Mouse (Mus musculus) midbrain, embryonic 14.5 days (tissue): Measurements from ENCODE around the gene Abcc8. TPM values are rescaled to one million over a fixed set of nuclear protein-coding genes. Genes with fewer than 3 reads are reported as not detected.

ENCODE experiments used
- ATAC-seq: fragments of 200-750 bp; cut with Nextera tagmentation; 2 replicates; pipeline ENCODE4 v1.8.0; 2017; ENCODE audit warnings: moderate number of reproducible peaks, moderate library complexity; ENCODE audit not compliant: low FRiP score, low TSS enrichment
- DNase-seq: peaks from one replicate; pipeline ENCODE4 v3.0.0-alpha.2; 2015
- H3K27ac ChIP-seq: fragments of 300-500 bp; sonication (generic); replicated peaks from 2 replicates; pipeline ENCODE4 v1.5.1; 2014; ENCODE audit warnings: mild to moderate bottlenecking, low read depth, low read length, moderate library complexity
- H3K27me3 ChIP-seq: fragments of 300-500 bp; sonication (generic); 2 replicates; pipeline ENCODE4 v1.6.1; 2014; ENCODE audit warnings: low read length, control low read depth, mixed read lengths; ENCODE audit not compliant: control insufficient read depth, insufficient read depth
- H3K36me3 ChIP-seq: fragments of 300-500 bp; sonication (generic); 2 replicates; pipeline ENCODE4 v1.6.1; 2014; ENCODE audit warnings: low read length, control low read depth; ENCODE audit not compliant: control insufficient read depth, insufficient read depth
- H3K4me1 ChIP-seq: fragments of 300-500 bp; sonication (generic); 2 replicates; pipeline ENCODE4 v1.6.1; 2014; ENCODE audit warnings: mild to moderate bottlenecking, antibody characterized with exemption, low read length, control low read depth; ENCODE audit not compliant: control insufficient read depth, insufficient read depth
- H3K4me2 ChIP-seq: fragments of 300-500 bp; sonication (generic); 2 replicates; pipeline ENCODE4 v1.6.1; 2014; ENCODE audit warnings: mild to moderate bottlenecking, low read length, moderate library complexity
- H3K4me3 ChIP-seq: fragments of 300-500 bp; sonication (generic); replicated peaks from 2 replicates; pipeline ENCODE4 v1.5.1; 2014; ENCODE audit warnings: low read depth, low read length
- H3K9ac ChIP-seq: fragments of 300-500 bp; sonication (generic); replicated peaks from 2 replicates; pipeline ENCODE4 v1.6.1; 2014; ENCODE audit warnings: mild to moderate bottlenecking, low read length, moderate library complexity
- H3K9me3 ChIP-seq: fragments of 300-500 bp; sonication (generic); 2 replicates; pipeline ENCODE4 v1.6.1; 2016; ENCODE audit warnings: low read length, control low read depth, mixed read lengths; ENCODE audit not compliant: control insufficient read depth
- WGBS: fragments of 180-500 bp; shearing (Covaris S2); extraction: QIAGEN DNeasy Blood & Tissue Kit; methylation state at CpG from one replicate; pipeline ENCODE4 v1.1.7; 2014; 5-methylcytosine and 5-hydroxymethylcytosine counted together
- polyA plus RNA-seq: library from polyadenylated mRNA; unstranded; fragments of >200 nt; fragmentation: Nextera tagmentation; extraction: Ambion mirVana; gene quantifications from 2 replicates; pipeline ENCODE4 v1.2.1, GENCODE M21; 2014

The Abcc8 gene
- polyA plus RNA-seq, 1 experiment from 2014 or later: 3.0 TPM

DNA sequence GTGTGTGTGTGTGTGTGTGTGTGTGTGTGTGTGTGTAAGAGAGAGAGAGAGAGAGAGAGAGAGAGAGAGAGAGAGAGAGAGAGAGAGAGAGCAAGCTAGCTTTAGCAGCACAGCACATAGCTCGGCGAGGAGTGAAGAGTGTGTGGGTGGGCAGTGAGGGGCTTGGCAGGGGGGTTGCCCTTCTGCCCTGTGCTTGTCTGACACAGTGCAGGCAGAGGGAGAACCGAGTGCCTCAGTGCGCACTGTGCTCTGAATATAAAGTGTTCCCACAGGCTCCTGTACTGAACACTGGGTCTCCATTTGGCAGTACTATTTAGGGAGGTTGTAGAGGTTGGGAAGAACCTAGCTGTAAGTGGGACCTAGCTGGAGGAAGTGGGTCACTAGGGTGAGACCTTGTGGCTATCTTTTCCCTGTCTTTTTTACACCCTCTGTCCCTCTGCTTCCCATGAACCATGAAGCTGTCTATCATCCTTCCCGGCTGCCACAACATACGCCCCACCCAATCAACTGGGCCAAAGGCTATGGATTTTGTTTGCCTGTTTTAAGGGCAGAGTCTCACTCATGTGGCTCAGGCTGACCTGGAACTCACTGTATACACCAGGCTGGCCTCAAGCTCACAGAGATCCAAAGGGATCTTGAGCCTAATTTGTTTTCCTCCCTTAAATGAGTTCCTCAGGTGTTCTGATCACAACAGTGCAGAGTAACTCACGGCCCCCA, 50.2 kb downstream of the Abcc8 start:
- H3K36me3 ChIP-seq: no peaks in the 10 kb centered on the region
- H3K27ac ChIP-seq: no peak overlapping the region
- H3K4me1 ChIP-seq: peaks cover 11% of the 10 kb centered on the region
- H3K9me3 ChIP-seq: no peaks in the 10 kb centered on the region
- ATAC-seq: no peak
- H3K9ac ChIP-seq: no peak overlapping the region
- no peak overlapping the region for H3K4me3 ChIP-seq
- H3K27me3 ChIP-seq: no peaks in the 10 kb centered on the region; the same call in 1 of the 2 replicates
- DNase-seq: no peak
- 37% methylated on average over 7 of the region's 7 CpGs for WGBS
- no peak overlapping the region for H3K4me2 ChIP-seq

DNA sequence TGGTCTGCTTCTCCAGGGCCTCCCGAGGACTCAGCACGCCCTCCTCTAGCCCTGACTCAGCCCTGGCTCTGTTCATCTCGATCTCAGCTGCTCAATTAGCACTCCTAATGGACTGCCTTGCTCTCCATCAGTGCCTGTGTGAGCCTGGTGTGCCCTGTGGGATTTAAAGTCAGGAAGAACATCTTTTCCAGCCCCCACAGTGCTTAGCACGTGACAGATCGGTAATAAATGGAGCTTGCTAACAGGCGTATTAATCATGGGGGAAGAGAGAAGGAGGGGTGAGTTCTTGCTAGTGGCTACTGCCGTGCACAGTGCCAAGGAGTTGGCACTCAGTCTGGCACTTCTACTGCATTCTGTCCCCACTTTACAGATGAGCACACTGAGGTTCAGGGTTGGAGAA, 51.6 kb downstream of the Abcc8 start:
- Histone ChIP-seq H3K36me3 (no peaks in the 10 kb centered on the region), H3K27ac (no peak overlapping the region), H3K27me3 (no peaks in the 10 kb centered on the region; the same call in 1 of the 2 replicates), H3K4me1 (peaks cover 5% of the 10 kb centered on the region; the same call in 1 of the 2 replicates), H3K4me2 (no peak overlapping the region), H3K4me3 (no peak overlapping the region), H3K9ac (no peak overlapping the region), H3K9me3 (no peaks in the 10 kb centered on the region)
- ATAC-seq (no peak; the same call in 1 of the 2 replicates), DNase-seq (no peak)
- 33% methylated on average over 7 of the region's 7 CpGs for WGBS

DNA sequence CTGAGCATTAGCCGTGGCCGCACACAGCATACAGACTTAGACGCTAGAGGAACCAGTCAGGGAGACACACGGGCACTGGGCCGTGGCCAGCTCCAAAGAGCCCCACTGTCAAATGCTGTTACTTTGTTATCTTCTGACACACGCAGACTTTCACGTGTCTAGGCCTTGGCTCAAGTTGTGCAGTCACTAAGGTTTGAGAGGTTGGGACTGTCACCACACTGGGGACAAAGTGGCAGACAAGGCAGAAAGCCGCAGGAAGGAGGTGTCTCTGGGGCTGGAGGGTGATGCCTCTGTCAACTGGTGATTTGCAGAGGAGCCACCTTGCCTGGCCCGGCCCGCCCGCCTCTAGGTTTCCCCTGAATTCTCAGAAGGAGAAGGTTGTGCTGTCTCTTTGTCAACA, 54.5 kb downstream of the Abcc8 start:
- WGBS: 79% methylated on average over 11 of the region's 11 CpGs
- Histone ChIP-seq H3K27ac (no peak overlapping the region), H3K36me3 (no peaks in the 10 kb centered on the region), H3K4me1 (peaks cover 5% of the 10 kb centered on the region; the same call in 1 of the 2 replicates), H3K4me3 (no peak overlapping the region), H3K27me3 (no peaks in the 10 kb centered on the region; the same call in 1 of the 2 replicates), H3K9ac (no peak overlapping the region), H3K4me2 (no peak overlapping the region), H3K9me3 (no peaks in the 10 kb centered on the region)
- ATAC-seq (no peak), DNase-seq (no peak)

DNA sequence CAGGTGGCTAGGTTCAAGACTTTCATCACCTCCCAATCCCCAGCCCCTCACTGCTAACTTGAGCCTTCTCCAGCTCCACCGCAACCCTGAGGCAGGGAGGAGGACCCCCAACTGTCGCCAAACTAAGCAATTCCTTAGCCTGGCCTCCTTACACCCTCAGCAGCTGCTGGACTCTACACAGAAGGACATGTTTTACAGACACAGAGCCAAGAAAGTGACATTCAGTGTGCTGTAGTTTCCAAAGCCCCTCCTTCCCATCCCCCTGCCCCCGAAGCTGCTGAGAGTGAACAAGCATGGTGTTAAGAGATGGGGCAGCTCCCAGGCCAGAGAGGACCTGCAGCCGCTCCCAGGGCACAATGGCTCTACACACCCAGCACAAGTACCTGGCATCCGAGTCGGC, 55.4 kb downstream of the Abcc8 start:
- no peaks in the 10 kb centered on the region for H3K9me3 ChIP-seq
- WGBS: 71% methylated on average over 6 of the region's 6 CpGs
- H3K9ac ChIP-seq: no peak overlapping the region
- H3K36me3 ChIP-seq: no peaks in the 10 kb centered on the region
- DNase-seq (no peak), ATAC-seq (no peak)
- H3K4me3 ChIP-seq: no peak overlapping the region
- peaks cover 5% of the 10 kb centered on the region; the same call in 1 of the 2 replicates for H3K4me1 ChIP-seq
- no peak overlapping the region for H3K4me2 ChIP-seq
- no peaks in the 10 kb centered on the region for H3K27me3 ChIP-seq
- no peak overlapping the region for H3K27ac ChIP-seq

DNA sequence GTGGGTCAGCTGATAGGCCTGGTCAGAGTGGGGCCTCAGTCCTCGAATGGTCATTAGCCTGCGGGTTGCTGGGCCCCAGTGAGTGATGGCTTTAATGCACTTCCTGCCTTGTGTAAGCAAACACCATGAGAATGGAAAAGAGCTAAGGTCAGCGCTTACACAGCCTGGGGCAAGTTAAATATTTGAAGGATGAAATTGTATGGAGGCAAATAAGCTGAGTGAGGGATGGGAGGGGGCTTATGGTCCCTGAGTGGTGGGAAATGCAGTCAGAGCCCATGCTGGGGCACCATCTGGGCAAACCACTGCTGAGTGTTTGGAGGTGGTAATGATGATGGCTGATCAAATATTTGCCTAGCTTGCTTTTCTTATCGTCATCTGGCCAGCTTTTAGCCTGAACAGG, 56.9 kb downstream of the Abcc8 start:
- H3K4me3 ChIP-seq: no peak overlapping the region
- 62% methylated on average over 4 of the region's 4 CpGs for WGBS
- H3K9ac ChIP-seq: no peak overlapping the region
- no peaks in the 10 kb centered on the region for H3K36me3 ChIP-seq
- H3K27me3 ChIP-seq: no peaks in the 10 kb centered on the region
- DNase-seq (no peak), ATAC-seq (no peak)
- H3K27ac ChIP-seq: no peak overlapping the region
- no peak overlapping the region for H3K4me2 ChIP-seq
- no peaks in the 10 kb centered on the region for H3K9me3 ChIP-seq
- peaks cover 3% of the 10 kb centered on the region; the same call in 1 of the 2 replicates for H3K4me1 ChIP-seq

DNA sequence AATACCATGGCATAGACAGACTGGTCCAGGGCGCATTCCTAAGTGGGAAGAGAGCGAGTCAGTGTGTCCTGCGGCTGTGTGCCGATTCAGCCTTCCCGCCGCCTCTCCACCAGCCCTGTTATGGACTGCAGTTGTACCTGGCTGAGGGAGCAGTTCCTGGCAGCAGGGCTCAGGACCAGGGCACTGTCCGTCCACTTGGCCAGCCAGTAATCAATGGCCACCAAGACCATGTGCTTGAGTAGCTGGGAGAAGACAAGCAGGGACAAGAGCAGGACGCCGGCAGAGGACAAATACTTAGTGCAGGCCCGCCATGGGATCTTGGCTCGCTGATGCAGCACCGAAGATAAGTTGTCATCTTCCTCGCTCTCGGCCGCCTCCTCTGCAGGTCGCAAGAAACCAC, 62.8 kb downstream of the Abcc8 start:
- no peak overlapping the region for H3K9ac ChIP-seq
- H3K4me3 ChIP-seq: no peak overlapping the region
- no peaks in the 10 kb centered on the region for H3K9me3 ChIP-seq
- peaks cover 15% of the 10 kb centered on the region for H3K4me1 ChIP-seq
- DNase-seq (no peak), ATAC-seq (no peak)
- no peaks in the 10 kb centered on the region for H3K36me3 ChIP-seq
- WGBS: 93% methylated on average over 16 of the region's 16 CpGs
- H3K4me2 ChIP-seq: no peak overlapping the region
- no peaks in the 10 kb centered on the region for H3K27me3 ChIP-seq
- no peak overlapping the region for H3K27ac ChIP-seq

DNA sequence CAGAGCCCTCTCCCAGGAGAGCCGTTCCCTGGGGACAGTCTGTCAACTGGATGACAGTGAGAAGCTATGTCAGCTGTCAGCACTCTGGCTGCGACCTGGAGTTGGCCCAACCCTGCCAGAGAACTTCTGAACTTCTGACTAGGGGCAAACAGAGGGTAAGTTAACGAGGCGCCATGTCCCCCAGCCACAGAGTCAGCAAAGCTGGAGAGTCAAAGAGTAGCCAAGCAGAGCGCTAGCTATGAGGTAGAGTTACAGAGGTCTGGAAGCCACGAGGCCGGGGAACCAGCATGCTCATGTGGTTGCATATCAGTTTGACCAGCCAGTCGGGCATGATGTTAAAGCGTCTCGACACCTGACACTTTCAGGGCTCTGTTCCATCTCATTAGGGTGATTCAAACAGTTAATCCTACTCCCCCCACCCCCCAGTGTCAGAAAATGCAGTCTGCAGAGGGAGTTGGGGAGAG, 63.7 kb downstream of the Abcc8 start:
- DNase-seq (no peak), ATAC-seq (no peak)
- Histone ChIP-seq H3K4me3 (no peak overlapping the region), H3K27ac (no peak overlapping the region), H3K27me3 (no peaks in the 10 kb centered on the region), H3K9me3 (no peaks in the 10 kb centered on the region), H3K4me1 (peaks cover 15% of the 10 kb centered on the region), H3K36me3 (no peaks in the 10 kb centered on the region), H3K4me2 (no peak overlapping the region), H3K9ac (no peak overlapping the region)
- WGBS: 62% methylated on average over 10 of the region's 10 CpGs

DNA sequence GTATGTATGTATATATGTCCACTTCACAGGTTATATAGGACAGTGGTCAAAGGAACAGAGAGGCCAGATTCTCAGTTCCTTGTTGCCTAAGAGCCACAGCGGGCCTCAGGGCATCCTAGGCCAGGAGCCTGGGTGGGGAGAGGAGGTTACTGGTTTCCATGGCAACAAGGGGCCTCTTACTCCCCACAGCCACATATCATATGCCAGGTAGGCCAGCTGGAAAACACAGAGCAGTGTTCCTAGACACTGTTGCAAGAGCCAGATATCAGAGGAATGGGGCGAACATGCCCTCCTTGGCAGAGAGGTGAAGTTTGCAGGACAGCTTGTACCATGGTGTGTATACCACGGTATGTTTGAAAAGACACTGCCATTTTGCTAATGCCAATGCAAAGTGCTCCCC, 66.4 kb downstream of the Abcc8 start:
- no peak overlapping the region for H3K4me3 ChIP-seq
- H3K4me1 ChIP-seq: peaks cover 15% of the 10 kb centered on the region
- H3K4me2 ChIP-seq: no peak overlapping the region
- H3K36me3 ChIP-seq: no peaks in the 10 kb centered on the region
- DNase-seq: peak; percentile 64
- WGBS: 61% methylated on average over 3 of the region's 3 CpGs
- H3K27me3 ChIP-seq: no peaks in the 10 kb centered on the region
- H3K9me3 ChIP-seq: no peaks in the 10 kb centered on the region
- no peak overlapping the region for H3K27ac ChIP-seq
- no peak for ATAC-seq
- no peak overlapping the region for H3K9ac ChIP-seq

DNA sequence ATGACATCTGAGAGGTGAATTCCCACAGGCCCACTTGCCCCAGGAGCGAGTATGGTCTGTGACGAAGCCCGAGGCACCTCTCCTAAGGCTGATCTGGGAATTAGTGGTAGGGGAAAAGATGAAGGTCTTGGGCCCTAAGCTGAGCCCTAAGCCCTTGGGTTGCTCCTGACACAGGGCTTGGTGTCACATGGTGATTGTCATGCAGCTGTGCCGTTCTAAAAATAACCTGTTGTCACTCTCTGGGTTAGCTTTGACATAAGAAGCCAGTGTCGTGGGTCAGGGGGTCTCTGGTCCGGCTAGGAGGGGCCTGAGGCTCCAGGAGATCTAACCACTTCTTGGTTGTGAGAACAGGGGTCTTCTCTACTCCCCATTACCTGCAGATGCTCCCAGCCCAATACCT, 67.9 kb downstream of the Abcc8 start:
- H3K4me2 ChIP-seq: no peak overlapping the region
- WGBS: 74% methylated on average over 6 of the region's 6 CpGs
- ATAC-seq (no peak), DNase-seq (no peak)
- H3K4me1 ChIP-seq: peaks cover 15% of the 10 kb centered on the region
- no peaks in the 10 kb centered on the region for H3K9me3 ChIP-seq
- H3K4me3 ChIP-seq: no peak overlapping the region
- H3K27ac ChIP-seq: no peak overlapping the region
- no peak overlapping the region for H3K9ac ChIP-seq
- H3K27me3 ChIP-seq: no peaks in the 10 kb centered on the region
- H3K36me3 ChIP-seq: no peaks in the 10 kb centered on the region
